Mouse (Mus musculus) ZHBTc4 (cell line): ENCODE measurements at regions not wholly inside any gene's neighbourhood (a gene's known extent, or its start where the extent isn't known, plus 50 kb on each side); places are given as distances from the start of the nearest gene placed in this dataset.

Source experiments
- DNase-seq: peaks from one replicate; pipeline ENCODE4 v3.0.0-alpha.2; 2011; ENCODE audit warnings: low read depth, low spot score

DNA sequence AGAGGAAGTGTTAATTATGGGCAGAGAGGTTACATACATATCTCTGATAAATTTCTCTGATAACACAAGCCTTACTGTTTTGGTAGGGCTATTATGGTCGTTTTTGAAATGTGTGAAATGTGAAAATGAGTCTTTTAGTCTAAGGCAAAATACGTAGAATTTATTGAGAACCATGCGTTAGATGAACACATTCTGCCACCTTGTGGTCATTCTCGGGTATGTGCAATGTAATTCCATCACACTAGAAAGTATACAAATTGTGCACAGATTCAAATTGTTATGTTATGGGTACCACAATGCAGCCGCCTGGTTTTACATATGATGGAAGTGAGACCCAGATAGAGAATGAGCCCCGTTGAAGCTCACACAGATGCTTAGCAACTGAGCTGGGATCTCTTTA, 138.7 kb downstream of the Cdr1 start:
- peak; percentile 16 for DNase-seq

DNA sequence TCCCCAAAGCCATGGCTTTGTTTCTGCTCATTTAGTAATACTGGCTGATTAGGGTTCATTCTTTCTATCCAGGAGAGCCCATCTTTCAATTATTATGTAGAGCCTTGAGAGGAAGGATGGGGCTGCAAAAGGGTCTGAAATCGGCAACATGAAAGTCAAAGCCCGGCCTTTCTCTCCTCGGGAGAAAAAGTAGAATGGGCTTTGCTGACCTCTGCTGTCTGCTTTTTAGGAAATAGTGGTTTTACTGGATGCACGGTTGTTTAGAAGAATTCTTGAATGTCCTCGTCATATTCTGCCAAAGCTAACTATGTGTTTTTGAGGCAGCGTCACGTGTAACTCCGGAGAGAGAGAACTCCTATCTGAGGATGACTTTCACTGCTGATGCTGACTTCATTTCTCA, 142.2 kb downstream of the Cdr1 start:
- DNase-seq: no peak
